ENCODE assay signal across 13 mouse cellular contexts in genomic region chr3:100815490-100815889, GRCm38 (mm10). TPM values are rescaled to one million over a fixed set of nuclear protein-coding genes. Genes with fewer than 3 reads are reported as not detected.
"Had no signal": no experiment of that assay in that cellular context is flagged by ENCODE, and none has a peak within 500 bp of the region (broad histone marks: within the 10 kb centered on the region; RNA-seq: fewer than 3 reads in every experiment).

No protein-coding gene starts in this region.

RNA-seq across cellular contexts. Expression of gene Vtcn1, which starts 9.8 kb away (rescaled TPM):
- total RNA-seq: common myeloid progenitor, adult 5-6 weeks; forebrain, postnatal 0 days; granulocyte monocyte progenitor cell, adult 5-6 weeks had no signal
- polyA plus RNA-seq: embryonic facial prominence, embryonic 10.5 days; embryonic facial prominence, embryonic 11.5 days; embryonic facial prominence, embryonic 12.5 days; erythroblast, embryonic 14.5 days; forebrain, embryonic 10.5 days; forebrain, embryonic 12.5 days; forebrain, embryonic 13.5 days; forebrain, embryonic 14.5 days; forebrain, embryonic 15.5 days; forebrain, embryonic 16.5 days; forebrain, postnatal 0 days had no signal
